Mouse (Mus musculus) embryonic facial prominence, embryonic 12.5 days (tissue): ENCODE results near the gene Prpf6. TPM values are rescaled to one million over a fixed set of nuclear protein-coding genes. Genes with fewer than 3 reads are reported as not detected.

Experiments
- ATAC-seq: fragments of 200-750 bp; cut with Nextera tagmentation; 2 replicates; pipeline ENCODE4 v1.8.0; 2017; ENCODE audit not compliant: insufficient number of reproducible peaks, insufficient read depth, low FRiP score, low TSS enrichment
- H3K27ac ChIP-seq: fragments of 300-500 bp; sonication (generic); 2 replicates; pipeline ENCODE4 v1.5.1; 2016; ENCODE audit warnings: mild to moderate bottlenecking
- H3K27me3 ChIP-seq: fragments of 300-500 bp; sonication (generic); 2 replicates; pipeline ENCODE4 v1.6.1; 2016; ENCODE audit warnings: mild to moderate bottlenecking, moderate library complexity
- H3K36me3 ChIP-seq: fragments of 300-500 bp; sonication (generic); 2 replicates; pipeline ENCODE4 v1.6.1; 2016; ENCODE audit warnings: mild to moderate bottlenecking
- H3K4me1 ChIP-seq: fragments of 300-500 bp; sonication (generic); 2 replicates; pipeline ENCODE4 v1.6.1; 2016
- H3K4me2 ChIP-seq: fragments of 300-500 bp; sonication (generic); replicated peaks from 2 replicates; pipeline ENCODE4 v1.6.1; 2016; ENCODE audit warnings: mild to moderate bottlenecking, moderate library complexity
- H3K4me3 ChIP-seq: fragments of 300-500 bp; sonication (generic); 2 replicates; pipeline ENCODE4 v1.5.1; 2016; ENCODE audit warnings: mild to moderate bottlenecking
- H3K9ac ChIP-seq: fragments of 300-500 bp; sonication (generic); 2 replicates; pipeline ENCODE4 v1.6.1; 2016; ENCODE audit warnings: mild to moderate bottlenecking, moderate library complexity
- H3K9me3 ChIP-seq: fragments of 300-500 bp; sonication (generic); 2 replicates; pipeline ENCODE4 v1.6.1; 2016; ENCODE audit warnings: mild to moderate bottlenecking, moderate library complexity
- WGBS: fragments of 180-500 bp; shearing (Covaris S2); methylation state at CpG from one replicate; pipeline ENCODE4 v1.1.7; 2016; 5-methylcytosine and 5-hydroxymethylcytosine counted together
- polyA plus RNA-seq: library from polyadenylated mRNA; unstranded; fragments of >200 nt; fragmentation: Nextera tagmentation; extraction: Ambion mirVana; gene quantifications from 2 replicates; pipeline ENCODE4 v1.2.1, GENCODE M21; 2016

The Prpf6 gene
- polyA plus RNA-seq, 1 experiment from 2014 or later, result 74.4 TPM

GRCm38 (mm10) chr2:181589732-181590105, 1.9 kb upstream of the Prpf6 start:
- 98% methylated on average over 9 of the region's 9 CpGs for WGBS
- peaks cover 58% of the 10 kb centered on the region for H3K36me3 ChIP-seq
- H3K9ac ChIP-seq, result no peak overlapping the region
- no peaks in the 10 kb centered on the region for H3K27me3 ChIP-seq
- H3K4me1 ChIP-seq, result peaks cover 18% of the 10 kb centered on the region
- H3K4me3 ChIP-seq, result no peak overlapping the region
- H3K4me2 ChIP-seq, result no peak overlapping the region
- H3K27ac ChIP-seq, result no peak overlapping the region
- no peaks in the 10 kb centered on the region for H3K9me3 ChIP-seq
- ATAC-seq, result no peak

GRCm38 (mm10) chr2:181590471-181590870, 1.2 kb upstream of the Prpf6 start:
- 95% methylated on average over 5 of the region's 5 CpGs for WGBS
- no peak overlapping the region for H3K27ac ChIP-seq
- H3K27me3 ChIP-seq, result no peaks in the 10 kb centered on the region
- H3K4me3 ChIP-seq, result no peak overlapping the region
- H3K36me3 ChIP-seq, result peaks cover 51% of the 10 kb centered on the region
- no peak overlapping the region for H3K4me2 ChIP-seq
- no peaks in the 10 kb centered on the region for H3K9me3 ChIP-seq
- no peak for ATAC-seq
- no peak overlapping the region for H3K9ac ChIP-seq
- H3K4me1 ChIP-seq, result peaks cover 18% of the 10 kb centered on the region

GRCm38 (mm10) chr2:181592231-181593041, 768 bp downstream of the Prpf6 start, which contains the start of gene Zfp512b:
Gene Zfp512b (minus strand): TSS chr2:181592803.
- Histone ChIP-seq H3K9me3 (no peaks in the 10 kb centered on the region), H3K4me3 (peak within 1 kb of the TSS; percentile 97), H3K4me2 (peak within 1 kb of the TSS; percentile 77), H3K27me3 (0 out of 2 replicates have a peak, but pooled peaks cover 3% of the 10 kb centered on the region), H3K9ac (peak within 1 kb of the TSS; percentile 94), H3K4me1 (peaks cover 18% of the 10 kb centered on the region), H3K27ac (peak within 1 kb of the TSS; percentile 84), H3K36me3 (peaks cover 32% of the 10 kb centered on the region)
- ATAC-seq, result peak; percentile 76
- under 1% methylated on average over 91 of the region's 97 CpGs for WGBS

- peak overlapping the region; percentile 94 for H3K9ac ChIP-seq
- peak; percentile 36; the same call in 1 of the 2 replicates for ATAC-seq
- H3K4me1 ChIP-seq, result peaks cover 18% of the 10 kb centered on the region
- 8% methylated on average over 6 of the region's 6 CpGs for WGBS
- H3K36me3 ChIP-seq, result peaks cover 26% of the 10 kb centered on the region
- peak overlapping the region; percentile 97 for H3K4me3 ChIP-seq
- peak overlapping the region; percentile 84 for H3K27ac ChIP-seq
- peak overlapping the region; percentile 77 for H3K4me2 ChIP-seq
- H3K9me3 ChIP-seq, result no peaks in the 10 kb centered on the region
- peaks cover 7% of the 10 kb centered on the region; the same call in 1 of the 2 replicates for H3K27me3 ChIP-seq
Measured at GRCm38 (mm10) chr2:181593042-181593421, 1.4 kb downstream of the Prpf6 start.

GRCm38 (mm10) chr2:181593937-181594336, 2.3 kb downstream of the Prpf6 start:
- H3K4me1 ChIP-seq, result peaks cover 18% of the 10 kb centered on the region
- H3K9ac ChIP-seq, result no peak overlapping the region
- no peak for ATAC-seq
- H3K4me3 ChIP-seq, result no peak overlapping the region
- H3K4me2 ChIP-seq, result no peak overlapping the region
- no peak overlapping the region for H3K27ac ChIP-seq
- H3K9me3 ChIP-seq, result no peaks in the 10 kb centered on the region
- H3K36me3 ChIP-seq, result peaks cover 17% of the 10 kb centered on the region
- H3K27me3 ChIP-seq, result peaks cover 16% of the 10 kb centered on the region

- Histone ChIP-seq H3K9ac (no peak overlapping the region), H3K9me3 (no peaks in the 10 kb centered on the region), H3K27me3 (peaks cover 25% of the 10 kb centered on the region), H3K4me1 (peaks cover 18% of the 10 kb centered on the region), H3K27ac (no peak overlapping the region), H3K4me3 (no peak overlapping the region), H3K4me2 (no peak overlapping the region), H3K36me3 (peaks cover 5% of the 10 kb centered on the region)
- ATAC-seq, result no peak
- 76% methylated on average over 4 of the region's 4 CpGs for WGBS
Measured at GRCm38 (mm10) chr2:181594946-181595696, 3.5 kb downstream of the Prpf6 start.

- Histone ChIP-seq H3K4me3 (no peak overlapping the region), H3K9me3 (no peaks in the 10 kb centered on the region), H3K4me2 (no peak overlapping the region), H3K27me3 (peaks cover 27% of the 10 kb centered on the region), H3K9ac (no peak overlapping the region), H3K4me1 (peaks cover 16% of the 10 kb centered on the region), H3K36me3 (no peaks in the 10 kb centered on the region), H3K27ac (no peak overlapping the region)
- no peak for ATAC-seq
- WGBS, result 50% methylated on average over 6 of the region's 6 CpGs
Measured at GRCm38 (mm10) chr2:181596221-181596960, 4.7 kb downstream of the Prpf6 start.

- no peak overlapping the region for H3K4me3 ChIP-seq
- no peak overlapping the region for H3K9ac ChIP-seq
- H3K4me2 ChIP-seq, result no peak overlapping the region
- H3K27ac ChIP-seq, result no peak overlapping the region
- H3K27me3 ChIP-seq, result peaks cover 27% of the 10 kb centered on the region
- no peak for ATAC-seq
- H3K4me1 ChIP-seq, result peaks cover 17% of the 10 kb centered on the region
- no peaks in the 10 kb centered on the region for H3K36me3 ChIP-seq
- 66% methylated on average over 7 of the region's 7 CpGs for WGBS
- no peaks in the 10 kb centered on the region for H3K9me3 ChIP-seq
Measured at GRCm38 (mm10) chr2:181597378-181598061, 5.9 kb downstream of the Prpf6 start.

GRCm38 (mm10) chr2:181598454-181599351, 7.0 kb downstream of the Prpf6 start, which contains the start of gene Samd10:
Gene Samd10 (minus strand): TSS chr2:181599212.
- peaks cover 12% of the 10 kb centered on the region for H3K4me1 ChIP-seq
- H3K36me3 ChIP-seq, result no peaks in the 10 kb centered on the region
- H3K27me3 ChIP-seq, result peaks cover 27% of the 10 kb centered on the region
- H3K4me3 ChIP-seq, result peak within 1 kb of the TSS; percentile 64
- peak within 1 kb of the TSS; percentile 63; the same call in 1 of the 2 replicates for H3K27ac ChIP-seq
- peak within 1 kb of the TSS; percentile 71 for H3K9ac ChIP-seq
- H3K9me3 ChIP-seq, result no peaks in the 10 kb centered on the region
- peak within 1 kb of the TSS; percentile 98 for H3K4me2 ChIP-seq
- WGBS, result 1% methylated on average over 71 of the region's 71 CpGs
- 0 out of 2 replicates have a peak, but pooled peaks have one; percentile 6 for ATAC-seq

GRCm38 (mm10) chr2:181600226-181600758, 8.6 kb downstream of the Prpf6 start:
- H3K4me2 ChIP-seq, result peak overlapping the region; percentile 81
- no peak for ATAC-seq
- H3K27ac ChIP-seq, result no peak overlapping the region
- H3K36me3 ChIP-seq, result no peaks in the 10 kb centered on the region
- H3K4me1 ChIP-seq, result peaks cover 12% of the 10 kb centered on the region
- WGBS, result 68% methylated on average over 6 of the region's 6 CpGs
- peak overlapping the region; percentile 56 for H3K9ac ChIP-seq
- H3K4me3 ChIP-seq, result peak overlapping the region; percentile 95
- peaks cover 27% of the 10 kb centered on the region for H3K27me3 ChIP-seq
- no peaks in the 10 kb centered on the region for H3K9me3 ChIP-seq
